20 mouse cellular contexts compared by ENCODE assay signal in the genomic region with DNA sequence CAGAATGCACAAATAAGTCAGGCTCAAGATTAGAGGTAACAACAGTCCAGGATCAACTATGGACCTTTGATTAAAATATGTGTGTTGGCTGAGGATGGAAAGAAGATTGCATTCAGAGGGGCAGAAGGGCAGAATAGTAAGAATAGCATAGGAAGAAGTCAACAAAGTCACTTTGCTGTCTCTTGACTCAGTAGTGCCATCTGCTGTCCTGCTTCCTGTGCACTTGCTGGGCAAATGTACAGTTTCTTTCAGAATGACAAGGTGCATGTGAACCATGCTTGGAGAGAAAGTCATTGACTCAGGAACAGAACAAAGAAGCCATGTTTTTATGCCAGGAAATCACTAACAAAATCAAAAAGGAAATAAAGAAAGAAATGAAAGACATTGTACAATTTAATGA. TPM values are rescaled to one million over a fixed set of nuclear protein-coding genes. Genes with fewer than 3 reads are reported as not detected.
A peak's percentile ranks its signal among the peaks of the same experiment; 100 is the strongest.
DNase-seq lines count a peak whose midpoint lies in the region; ATAC-seq and TF ChIP-seq lines count a peak whose summit lies in the region.
"Had no signal": no experiment of that assay in that cellular context is flagged by ENCODE, and none has a peak within 500 bp of the region (broad histone marks: within the 10 kb centered on the region; RNA-seq: fewer than 3 reads in every experiment).

No protein-coding gene starts in this region.

- peak; percentile 0 to 13 for DNase-seq in frontal cortex, postnatal 36 days (ENCODE audit: low spot score in 2 of 2)
- DNase-seq in frontal cortex, postnatal 10 days (ENCODE audit: low spot score in 2 of 2), result no peak
- DNase-seq in layer of hippocampus, adult 2 months (ENCODE audit: low spot score in 2 of 2), result no peak
- no peak for DNase-seq in layer of hippocampus, postnatal 36 days
- DNase-seq in right cerebral cortex, postnatal 14 days, result peak; percentile 11
- DNase-seq in right cerebral cortex, postnatal 36 days (ENCODE audit: low spot score in 2 of 2), result no peak
- no peak for DNase-seq in stomach, postnatal 0 days (ENCODE audit: low spot score)
- no peak for DNase-seq in gastrocnemius, postnatal 10 days
- DNase-seq: cerebellum, adult 18-20 months; heart, postnatal 14 days; lung, postnatal 4 days; midbrain, embryonic 14.5 days; retina, postnatal 1 day; thymus, postnatal 36 days had no signal

- H3K9ac ChIP-seq in stomach, postnatal 0 days (ENCODE audit: low read length), result no peak overlapping the region
- H3K9ac ChIP-seq: liver, embryonic 12.5 days had no signal

- no peak overlapping the region for H3K4me3 ChIP-seq in layer of hippocampus, adult 2 months
- H3K4me3 ChIP-seq in stomach, postnatal 0 days (ENCODE audit: low read depth, low read length), result no peak overlapping the region
- H3K4me3 ChIP-seq: liver, embryonic 12.5 days had no signal

- H3K4me2 ChIP-seq in stomach, postnatal 0 days (replicated peaks; ENCODE audit: low read depth), result no peak overlapping the region
- H3K4me2 ChIP-seq: liver, embryonic 12.5 days had no signal

- H3K36me3 ChIP-seq in stomach, postnatal 0 days (ENCODE audit: control insufficient read depth, insufficient read depth, low read length), result no peaks in the 10 kb centered on the region
- H3K36me3 ChIP-seq: liver, embryonic 12.5 days had no signal

- TF ChIP-seq EP300 in stomach, postnatal 0 days (optimal IDR thresholded peaks at IDR 0.05), result no peak

- ATAC-seq in stomach, postnatal 0 days (ENCODE audit: low FRiP score, low TSS enrichment), result no peak
- ATAC-seq: intestine, embryonic 16.5 days; liver, embryonic 12.5 days had no signal

- no peak overlapping the region for H3K27ac ChIP-seq in layer of hippocampus, adult 2 months
- H3K27ac ChIP-seq in stomach, postnatal 0 days (replicated peaks), result no peak overlapping the region
- H3K27ac ChIP-seq: liver, embryonic 12.5 days had no signal

- H3K27me3 ChIP-seq in stomach, postnatal 0 days (ENCODE audit: control insufficient read depth, insufficient read depth, low read length), result no peaks in the 10 kb centered on the region
- H3K27me3 ChIP-seq: liver, embryonic 12.5 days had no signal

- TF ChIP-seq CTCF in layer of hippocampus, adult 2 months (conservative IDR thresholded peaks at IDR 0.05), result peak; percentile 58
- TF ChIP-seq CTCF in stomach, postnatal 0 days (IDR thresholded peaks at IDR 0.05; ENCODE audit: low read depth), result peak; percentile 50

- H3K9me3 ChIP-seq in stomach, postnatal 0 days (ENCODE audit: control insufficient read depth, low read length), result no peaks in the 10 kb centered on the region
- H3K9me3 ChIP-seq: liver, embryonic 12.5 days had no signal

- no peaks in the 10 kb centered on the region for H3K4me1 ChIP-seq in stomach, postnatal 0 days (replicated peaks; ENCODE audit: control insufficient read depth, insufficient read depth)
- H3K4me1 ChIP-seq: liver, embryonic 12.5 days had no signal

RNA-seq across cellular contexts. Expression of a gene that starts 40.2 kb away (rescaled TPM):
- not detected for total RNA-seq in layer of hippocampus, adult 2 months (2021)
- total RNA-seq in layer of hippocampus, postnatal 36 days (2021), result not detected
- not detected in 2 replicates for polyA plus RNA-seq in stomach, postnatal 0 days (2015; fragmentation: Nextera tagmentation; extraction: Ambion mirVana)
- total RNA-seq in gastrocnemius, postnatal 10 days (2021), result not detected
- total RNA-seq: heart, adult 18-20 months; heart, postnatal 14 days; layer of hippocampus, postnatal 25 days had no signal
- polyA plus RNA-seq: C2C12; frontal cortex, adult 2 months; intestine, embryonic 16.5 days; liver, embryonic 12.5 days; midbrain, embryonic 14.5 days had no signal

Comparison
In these comparisons a context has a peak if more than half of its experiments do, and no peak if none do; other contexts are left out.
1. DNase-seq: peak in frontal cortex, postnatal 36 days (2 of 2) and right cerebral cortex, postnatal 14 days (single experiment); none in frontal cortex, postnatal 10 days (0 of 2), layer of hippocampus, adult 2 months (0 of 2), layer of hippocampus, postnatal 36 days (0 of 2), right cerebral cortex, postnatal 36 days (0 of 2), stomach, postnatal 0 days (single experiment) and gastrocnemius, postnatal 10 days (single experiment).